ENCODE assay signal across 8 mouse cellular contexts in the genomic region with DNA sequence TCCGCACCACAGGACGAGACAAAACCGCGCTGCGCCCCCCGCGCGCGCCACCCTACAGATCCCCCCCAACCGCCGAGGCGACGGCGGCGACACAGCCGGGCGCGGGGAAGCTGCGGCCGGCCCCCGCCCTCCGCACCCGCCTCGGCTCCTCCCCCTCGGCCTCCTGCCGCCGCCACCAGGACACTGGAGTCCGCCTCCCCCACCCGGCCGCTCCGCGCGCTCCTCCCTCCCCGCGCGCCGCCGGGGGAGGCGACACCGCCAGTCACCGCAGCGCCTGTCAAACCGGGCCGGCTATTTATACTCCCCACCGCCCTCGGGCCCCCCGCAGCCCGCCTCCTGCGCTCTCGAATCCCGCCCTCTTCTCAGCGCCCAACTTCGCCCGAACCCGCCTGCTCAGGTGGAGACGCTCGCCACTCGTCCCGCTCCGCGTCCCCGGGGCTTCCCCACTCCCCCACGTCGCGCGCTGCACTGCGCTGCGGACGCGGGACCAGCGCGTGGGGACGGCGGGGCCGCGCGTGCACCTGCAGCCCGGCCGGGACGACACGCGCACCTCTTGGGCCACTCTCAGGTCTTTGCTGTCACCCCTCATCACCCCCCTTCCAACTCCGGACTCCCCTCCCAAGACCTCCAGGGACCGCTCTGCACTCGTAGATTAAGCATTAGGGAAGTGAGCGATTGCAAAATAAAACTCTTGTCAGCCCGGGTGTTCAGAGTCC. TPM values are rescaled to one million over a fixed set of nuclear protein-coding genes. Genes with fewer than 3 reads are reported as not detected.
A peak's percentile ranks its signal among the peaks of the same experiment; 100 is the strongest.
DNase-seq lines count a peak whose midpoint lies in the region; ATAC-seq lines count a peak whose summit lies in the region.

Gene Elf2, minus strand, starts transcription at position 112 of the 716 bp plus-strand sequence.

- peak within 1 kb of the TSS; percentile 78 for H3K4me3 ChIP-seq in intestine, embryonic 14.5 days (ENCODE audit: low read depth, low read length)

- no peaks in the 10 kb centered on the region for H3K27me3 ChIP-seq in intestine, embryonic 14.5 days (replicated peaks; ENCODE audit: control insufficient read depth, insufficient read depth, low read length)

- peak; percentile 86 for ATAC-seq in intestine, embryonic 14.5 days (replicated peaks; ENCODE audit: low FRiP score, low TSS enrichment, low read depth)

- peak within 1 kb of the TSS; percentile 94 for H3K27ac ChIP-seq in intestine, embryonic 14.5 days (ENCODE audit: low read depth)

- intact Hi-C loops in left cerebral cortex, postnatal 25 days (cut with DNase I) = loop anchor here (1.0 kb wide), 1 partner anchor 64 kb away; no protein-coding TSS in a partner anchor

- H3K36me3 ChIP-seq in intestine, embryonic 14.5 days (ENCODE audit: control insufficient read depth, insufficient read depth, low read length) = no peaks in the 10 kb centered on the region

- peaks cover 4% of the 10 kb centered on the region; the same call in 1 of the 2 replicates for H3K9me3 ChIP-seq in intestine, embryonic 14.5 days (ENCODE audit: control insufficient read depth, low read length)

- under 1% methylated on average over 66 of the region's 87 CpGs for WGBS in intestine, embryonic 14.5 days

- H3K4me2 ChIP-seq in intestine, embryonic 14.5 days (ENCODE audit: low read length) = peak within 1 kb of the TSS; percentile 76

- peak within 1 kb of the TSS; percentile 79 for H3K9ac ChIP-seq in intestine, embryonic 14.5 days (ENCODE audit: low read length)

- H3K4me1 ChIP-seq in intestine, embryonic 14.5 days (replicated peaks; ENCODE audit: control insufficient read depth, insufficient read depth, low read length) = peaks cover 4% of the 10 kb centered on the region

- peak; percentile 97 for DNase-seq in adrenal gland, adult 2 months
- peak; percentile 86 for DNase-seq in embryo, embryonic 10.5 days (ENCODE audit: low spot score)
- peak; percentile 94 for DNase-seq in gastrocnemius, postnatal 25 days
- peak; percentile 92 for DNase-seq in intestine, embryonic 14.5 days (ENCODE audit: low spot score)
- DNase-seq in left cerebral cortex, postnatal 25 days (ENCODE audit: low spot score in 2 of 2) = peak; percentile 76
- peak; percentile 88 for DNase-seq in mesoderm, embryonic 11.5 days (ENCODE audit: low read depth, low spot score)
- DNase-seq in right cerebral cortex, postnatal 25 days = peak; percentile 83
- DNase-seq in urinary bladder, postnatal 4 days (ENCODE audit: low spot score in 2 of 2) = peak; percentile 81 to 82

RNA-seq across cellular contexts. Expression of gene Elf2, which starts in this region (rescaled TPM):
- total RNA-seq in adrenal gland, adult 2 months (2021) = 10 to 100 TPM; 66.3 to 70.8 TPM
- 30.7 and 39.1 TPM in 2 replicates for polyA plus RNA-seq in adrenal gland, adult 2 months (2012; rRNA removed)
- 10 to 100 TPM; 44.3 to 46.1 TPM for total RNA-seq in gastrocnemius, postnatal 25 days (2021)
- polyA plus RNA-seq in intestine, embryonic 14.5 days (2014; fragmentation: Nextera tagmentation; extraction: Ambion mirVana) = 57.4 and 65.1 TPM in 2 replicates
- total RNA-seq in left cerebral cortex, postnatal 25 days (2021) = 10 to 100 TPM; 35.6 to 36.4 TPM

Comparison
In these comparisons a context has a peak if more than half of its experiments do, and no peak if none do; other contexts are left out.
1. Peak in every context shown above with its lines: DNase-seq, ATAC-seq, H3K4me3 ChIP-seq and H3K27ac ChIP-seq.